Mouse (Mus musculus) ES-Bruce4 (cell line): ENCODE data around the gene Pibf1.

Source experiments
- CTCF ChIP-seq: IDR thresholded peaks from one replicate; pipeline ENCODE4 v1.8.1; 2011; ENCODE audit warnings: low read depth, low read length
- POLR2A ChIP-seq: IDR thresholded peaks from one replicate; pipeline ENCODE4 v1.8.1; 2011; ENCODE audit warnings: low read length; ENCODE audit not compliant: insufficient read depth

DNA sequence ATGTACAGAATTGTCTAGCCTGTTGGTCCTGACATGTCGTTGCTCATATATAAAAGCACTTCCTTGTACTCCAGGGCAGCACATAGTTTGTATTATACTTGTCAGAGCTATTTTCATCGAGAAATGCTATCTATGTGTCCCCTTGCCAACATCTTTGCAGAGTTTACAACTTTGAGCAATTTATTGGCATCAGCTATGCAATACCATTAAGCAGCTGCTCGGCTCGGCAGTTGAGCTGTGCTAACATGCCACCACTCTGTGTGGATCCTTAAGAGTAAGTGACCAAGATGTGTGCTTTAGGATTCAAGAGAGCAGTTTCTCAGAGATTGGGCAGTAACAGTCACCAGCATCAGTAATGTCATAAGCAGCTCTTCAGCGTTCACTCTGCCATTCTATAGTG is 137.9 kb downstream of the Pibf1 start:
- TF ChIP-seq CTCF (no peak), POLR2A (no peak)
